Mouse (Mus musculus): ENCODE results near the gene Prl8a2.

Gene Prl8a2

DNA sequence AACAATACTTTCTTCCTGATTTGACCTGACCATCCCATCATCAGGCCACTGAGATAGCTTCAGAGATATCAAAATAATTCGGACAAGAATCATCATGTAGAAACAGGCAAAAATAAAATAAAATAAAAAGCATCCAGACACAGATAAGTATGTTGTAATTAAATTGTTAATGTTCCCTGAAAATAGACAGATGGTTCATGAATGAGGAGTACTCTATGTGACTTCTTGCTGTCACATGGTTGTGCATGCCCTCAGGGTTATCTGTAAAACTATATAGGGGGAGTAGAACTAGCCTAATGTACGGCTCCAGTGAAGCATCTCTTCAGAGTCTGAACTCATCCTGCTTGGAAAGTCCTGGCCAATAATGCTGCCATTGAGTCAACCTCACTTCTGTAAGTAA, at the start of gene Prl8a2:
Gene Prl8a2 (plus strand): TSS at position 301 of the 400 bp plus-strand sequence.
- Histone ChIP-seq H3K4me3 (replicated peaks; ENCODE audit: low read length) (no peak within 1 kb of the TSS), H3K36me3 (ENCODE audit: insufficient read depth, low read length) (no peaks in the 10 kb centered on the region), H3K4me1 (replicated peaks; ENCODE audit: low read depth, low read length) (no peaks in the 10 kb centered on the region), H3K9me3 (ENCODE audit: low read length) (no peaks in the 10 kb centered on the region), H3K27me3 (ENCODE audit: insufficient read depth, low read length) (no peaks in the 10 kb centered on the region)
- TF ChIP-seq NANOG (IDR thresholded peaks at IDR 0.05; ENCODE audit: borderline replicate concordance, low read length) (no peak), CTCF (conservative IDR thresholded peaks at IDR 0.05; ENCODE audit: low read length) (no peak), POU5F1 (IDR thresholded peaks at IDR 0.05; ENCODE audit: borderline replicate concordance, low read length) (no peak)

DNA sequence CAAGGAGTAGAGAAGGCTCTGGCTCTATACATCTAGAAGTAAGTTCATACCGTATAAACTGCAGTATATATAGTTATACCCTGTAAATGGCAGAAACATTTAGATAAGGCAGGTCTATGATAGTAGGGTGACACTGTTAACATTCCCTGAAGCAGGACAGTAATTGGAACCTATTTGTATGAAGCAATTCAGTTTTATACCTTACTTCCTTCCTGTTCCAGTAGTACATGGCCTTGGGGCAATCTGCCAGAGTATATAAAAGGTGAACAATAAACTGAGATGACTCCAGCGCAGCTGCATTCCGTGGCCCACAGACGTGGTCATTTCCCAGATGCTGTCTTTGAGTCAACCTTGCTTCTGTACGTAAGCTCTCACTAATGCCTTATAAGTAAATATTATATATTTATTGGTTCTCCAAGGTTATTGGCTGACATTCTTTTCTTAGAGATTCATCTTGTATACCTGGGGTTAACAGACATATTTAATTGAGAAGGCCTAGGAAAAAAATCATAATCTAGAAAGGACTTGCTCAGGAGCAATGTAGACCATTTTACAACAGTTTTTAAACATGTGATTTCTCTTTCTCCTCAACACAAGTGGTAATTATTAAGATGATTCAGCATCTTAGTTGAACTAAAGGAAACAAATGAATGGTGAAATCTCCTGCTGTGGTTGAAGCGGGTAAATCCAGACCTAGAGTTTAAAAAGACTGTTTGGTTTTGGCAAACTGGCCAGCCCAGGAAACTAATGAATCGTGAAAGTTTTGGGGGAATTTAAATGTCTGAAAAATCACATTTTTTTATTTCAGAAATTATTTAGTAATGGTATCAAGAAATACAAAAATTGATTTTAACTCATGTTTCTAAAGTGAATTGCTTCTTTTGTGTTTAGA, 32.9 kb upstream of the Prl8a2 start, which contains the start of gene Prl6a1:
Gene Prl6a1 (plus strand): TSS at position 294 of the 892 bp plus-strand sequence.
- no peaks in the 10 kb centered on the region for H3K36me3 ChIP-seq (ENCODE audit: insufficient read depth, low read length)
- TF ChIP-seq NANOG (IDR thresholded peaks at IDR 0.05; ENCODE audit: borderline replicate concordance, low read length) (no peak), POU5F1 (IDR thresholded peaks at IDR 0.05; ENCODE audit: borderline replicate concordance, low read length) (no peak), CTCF (conservative IDR thresholded peaks at IDR 0.05; ENCODE audit: low read length) (no peak)
- H3K4me3 ChIP-seq (replicated peaks; ENCODE audit: low read length), result no peak within 1 kb of the TSS
- H3K27me3 ChIP-seq (ENCODE audit: insufficient read depth, low read length), result no peaks in the 10 kb centered on the region
- no peaks in the 10 kb centered on the region for H3K9me3 ChIP-seq (ENCODE audit: low read length)
- no peaks in the 10 kb centered on the region for H3K4me1 ChIP-seq (replicated peaks; ENCODE audit: low read depth, low read length)

DNA sequence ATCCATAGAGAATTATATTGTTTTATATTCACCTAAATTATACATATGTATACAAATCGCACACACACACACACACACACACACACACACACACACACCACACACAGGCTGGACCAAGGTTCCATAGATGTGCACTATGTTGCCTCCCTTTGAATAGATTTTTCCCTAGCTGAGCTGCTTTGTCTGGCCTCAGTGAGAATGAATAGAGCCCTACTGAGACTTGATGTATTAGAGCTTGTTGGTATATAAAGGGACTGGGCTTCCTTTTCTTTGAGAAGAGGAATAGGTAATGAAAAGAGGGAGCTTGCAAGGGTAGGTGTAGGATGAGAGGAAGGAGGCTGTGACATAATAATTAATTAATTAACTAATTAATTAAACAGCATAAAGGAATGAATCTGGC, 10.5 kb upstream of the Prl8a2 start:
- H3K4me3 ChIP-seq (replicated peaks; ENCODE audit: low read length), result no peak overlapping the region
- no peaks in the 10 kb centered on the region for H3K4me1 ChIP-seq (replicated peaks; ENCODE audit: low read depth, low read length)
- H3K9me3 ChIP-seq (ENCODE audit: low read length), result no peaks in the 10 kb centered on the region
- no peak for TF ChIP-seq POU5F1 (IDR thresholded peaks at IDR 0.05; ENCODE audit: borderline replicate concordance, low read length)
- TF ChIP-seq NANOG (IDR thresholded peaks at IDR 0.05; ENCODE audit: borderline replicate concordance, low read length), result no peak
- H3K36me3 ChIP-seq (ENCODE audit: insufficient read depth, low read length), result no peaks in the 10 kb centered on the region
- H3K27me3 ChIP-seq (ENCODE audit: insufficient read depth, low read length), result no peaks in the 10 kb centered on the region

DNA sequence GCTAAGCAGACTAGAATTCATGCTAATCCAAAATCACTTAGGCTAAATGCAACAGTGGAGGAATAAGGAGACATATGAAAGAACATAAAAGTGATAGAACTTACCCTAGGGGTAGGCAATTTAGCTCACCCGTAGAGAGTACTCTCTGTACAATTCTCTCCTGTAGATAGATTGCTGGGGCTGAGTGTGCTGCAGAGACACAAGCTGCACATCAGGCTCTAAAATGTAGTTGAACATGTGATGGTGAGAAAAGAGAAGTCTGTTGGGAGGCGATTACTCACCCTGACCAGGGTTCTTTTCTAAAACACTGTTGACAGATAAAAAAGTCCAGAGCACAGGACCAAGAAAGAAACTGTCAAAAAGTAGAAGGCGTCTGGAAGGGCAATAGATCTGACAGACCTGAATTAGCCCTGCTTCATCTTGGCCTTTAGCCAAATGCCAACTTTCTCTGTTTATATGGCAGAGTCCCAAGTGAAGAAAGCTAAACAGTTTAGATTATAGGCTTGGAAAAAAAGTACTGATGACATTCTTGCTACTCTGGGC, 2.7 kb upstream of the Prl8a2 start:
- TF ChIP-seq POU5F1 (IDR thresholded peaks at IDR 0.05; ENCODE audit: borderline replicate concordance, low read length) (no peak), CTCF (conservative IDR thresholded peaks at IDR 0.05; ENCODE audit: low read length) (no peak), NANOG (IDR thresholded peaks at IDR 0.05; ENCODE audit: borderline replicate concordance, low read length) (no peak)
- Histone ChIP-seq H3K9me3 (ENCODE audit: low read length) (no peaks in the 10 kb centered on the region), H3K4me1 (replicated peaks; ENCODE audit: low read depth, low read length) (no peaks in the 10 kb centered on the region), H3K4me3 (replicated peaks; ENCODE audit: low read length) (no peak overlapping the region), H3K27me3 (ENCODE audit: insufficient read depth, low read length) (no peaks in the 10 kb centered on the region), H3K36me3 (ENCODE audit: insufficient read depth, low read length) (no peaks in the 10 kb centered on the region)

DNA sequence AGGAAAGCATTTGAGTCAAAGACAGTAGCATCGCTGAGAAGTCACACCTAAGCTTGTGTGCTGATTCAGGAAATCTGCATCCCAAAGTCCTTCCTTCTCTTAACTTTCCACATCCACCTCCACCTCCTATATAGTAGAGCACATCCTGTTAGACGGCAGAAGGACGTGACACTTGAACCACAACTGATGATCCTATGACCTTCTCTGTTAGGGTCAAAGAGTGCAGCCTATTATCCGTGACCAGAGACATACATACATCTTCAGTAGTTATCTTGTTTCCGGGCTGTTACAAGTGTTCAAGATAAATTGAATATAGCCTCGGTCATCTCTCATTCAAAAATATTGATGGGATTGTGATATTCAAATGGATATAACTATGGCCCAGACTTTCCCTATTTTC, 45.3 kb downstream of the Prl8a2 start, which contains the start of gene Prl2b1:
Gene Prl2b1 (minus strand): TSS at position 101 of the 400 bp plus-strand sequence.
- Histone ChIP-seq H3K36me3 (ENCODE audit: insufficient read depth, low read length) (no peaks in the 10 kb centered on the region), H3K4me1 (replicated peaks; ENCODE audit: low read depth, low read length) (no peaks in the 10 kb centered on the region), H3K4me3 (replicated peaks; ENCODE audit: low read length) (no peak within 1 kb of the TSS), H3K9me3 (ENCODE audit: low read length) (no peaks in the 10 kb centered on the region), H3K27me3 (ENCODE audit: insufficient read depth, low read length) (no peaks in the 10 kb centered on the region)
- TF ChIP-seq NANOG (IDR thresholded peaks at IDR 0.05; ENCODE audit: borderline replicate concordance, low read length) (no peak), POU5F1 (IDR thresholded peaks at IDR 0.05; ENCODE audit: borderline replicate concordance, low read length) (no peak), CTCF (conservative IDR thresholded peaks at IDR 0.05; ENCODE audit: low read length) (no peak)

DNA sequence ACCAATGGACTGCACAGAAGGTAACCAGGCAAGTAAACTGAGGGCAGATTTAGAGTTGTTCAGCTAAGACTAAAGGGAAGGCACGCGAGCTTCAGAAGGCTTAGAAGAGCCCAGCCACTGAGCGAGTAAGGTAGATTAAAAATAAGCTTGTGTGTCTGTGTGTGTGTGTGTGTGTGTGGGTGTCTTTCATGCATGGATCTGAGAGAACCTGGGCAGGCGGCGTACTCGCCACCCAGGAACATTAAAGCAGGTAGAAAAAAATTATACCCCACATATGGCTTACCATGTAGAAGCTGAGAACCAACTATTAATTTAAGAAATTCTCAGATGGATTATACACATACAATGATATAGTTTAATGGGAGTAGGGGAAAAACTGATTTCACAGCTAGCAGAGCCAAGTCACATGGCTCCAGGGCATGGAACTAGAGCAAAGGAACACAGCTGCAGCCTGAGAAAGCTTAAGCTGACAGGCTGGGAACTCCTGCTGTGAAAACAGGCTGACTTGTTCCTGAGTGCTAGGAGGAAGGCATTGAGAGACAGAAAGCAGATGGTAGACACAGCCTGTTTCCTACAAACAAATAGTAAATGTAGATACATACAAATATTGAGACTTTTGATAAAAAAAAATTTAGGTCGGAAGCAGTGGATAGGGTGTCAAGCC, 53.7 kb downstream of the Prl8a2 start:
- Histone ChIP-seq H3K27me3 (ENCODE audit: insufficient read depth, low read length) (no peaks in the 10 kb centered on the region), H3K36me3 (ENCODE audit: insufficient read depth, low read length) (no peaks in the 10 kb centered on the region), H3K9me3 (ENCODE audit: low read length) (no peaks in the 10 kb centered on the region), H3K4me3 (replicated peaks; ENCODE audit: low read length) (no peak overlapping the region), H3K4me1 (replicated peaks; ENCODE audit: low read depth, low read length) (no peaks in the 10 kb centered on the region)
- TF ChIP-seq POU5F1 (IDR thresholded peaks at IDR 0.05; ENCODE audit: borderline replicate concordance, low read length), result no peak
- TF ChIP-seq CTCF (conservative IDR thresholded peaks at IDR 0.05; ENCODE audit: low read length), result no peak
- no peak for TF ChIP-seq NANOG (IDR thresholded peaks at IDR 0.05; ENCODE audit: borderline replicate concordance, low read length)

All from E14TG2a.4 (cell line).